Mouse (Mus musculus): ENCODE data around the gene Acox3.

DNA sequence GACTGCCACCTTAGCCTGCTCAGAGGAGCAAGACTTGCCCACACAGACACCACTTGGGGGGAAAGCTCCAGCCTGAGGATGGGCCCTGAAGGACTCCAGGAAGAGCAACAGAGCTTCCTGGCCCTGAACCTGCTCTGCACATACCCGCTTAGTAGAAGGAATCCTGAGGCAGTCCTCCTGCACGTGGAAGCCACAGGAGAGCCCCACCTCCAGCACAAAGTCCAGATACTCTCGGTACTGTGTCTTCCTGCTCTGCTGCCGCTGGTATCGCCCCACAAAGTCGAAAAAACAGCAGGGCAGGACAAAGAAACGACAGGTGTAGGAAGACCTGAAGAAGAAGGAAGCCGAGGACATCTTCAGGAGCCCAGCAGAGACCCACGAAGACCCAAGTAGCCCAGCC lies 17.6 kb upstream of the Acox3 start:
- TF ChIP-seq CTCF (IDR thresholded peaks at IDR 0.05; ENCODE audit: borderline replicate concordance, control insufficient read depth, extremely low read depth, insufficient read depth, low read length, poor library complexity) (no peak), POLR2A (IDR thresholded peaks at IDR 0.05; ENCODE audit: control insufficient read depth, extremely low read depth, insufficient read depth, low read length, poor library complexity) (no peak)
